Mouse (Mus musculus): ENCODE data around the gene S100pbp. TPM values are rescaled to one million over a fixed set of nuclear protein-coding genes. Genes with fewer than 3 reads are reported as not detected.

The S100pbp gene
- polyA plus RNA-seq, 1 experiment: 28.5 TPM

GRCm38 (mm10) chr4:129158549-129158948, 31.0 kb downstream of the S100pbp start:
- 61% methylated on average over 3 of the region's 3 CpGs for WGBS

GRCm38 (mm10) chr4:129157541-129157940, 32.0 kb downstream of the S100pbp start:
- no peak for TF ChIP-seq CTCF (IDR thresholded peaks at IDR 0.05; ENCODE audit: borderline replicate concordance, insufficient read depth, low read depth, low read length)
- TF ChIP-seq POLR2A (IDR thresholded peaks at IDR 0.05; ENCODE audit: borderline replicate concordance, insufficient read depth, low read length): no peak
- no peak overlapping the region for H3K4me3 ChIP-seq (replicated peaks; ENCODE audit: insufficient read depth, low read depth, low read length)
- DNase-seq: no peak
- no peaks in the 10 kb centered on the region for H3K27me3 ChIP-seq (ENCODE audit: control insufficient read depth, insufficient read depth, low read length)
- no peaks in the 10 kb centered on the region; the same call in none of the 2 replicates for H3K4me1 ChIP-seq (ENCODE audit: control insufficient read depth, insufficient read depth, low read length)
- no peak overlapping the region for H3K27ac ChIP-seq (ENCODE audit: insufficient read depth, low read length)
- 89% methylated on average over 5 of the region's 5 CpGs for WGBS

More at GRCm38 (mm10) chr4:129158549-129158948, 31.0 kb downstream of the S100pbp start:
- no peaks in the 10 kb centered on the region; the same call in none of the 2 replicates for H3K4me1 ChIP-seq (ENCODE audit: control insufficient read depth, insufficient read depth, low read length)
- no peaks in the 10 kb centered on the region for H3K27me3 ChIP-seq (ENCODE audit: control insufficient read depth, insufficient read depth, low read length)
- TF ChIP-seq POLR2A (IDR thresholded peaks at IDR 0.05; ENCODE audit: borderline replicate concordance, insufficient read depth, low read length) (no peak), CTCF (IDR thresholded peaks at IDR 0.05; ENCODE audit: borderline replicate concordance, insufficient read depth, low read depth, low read length) (no peak)
- no peak overlapping the region for H3K27ac ChIP-seq (ENCODE audit: insufficient read depth, low read length)
- DNase-seq: no peak
- H3K4me3 ChIP-seq (replicated peaks; ENCODE audit: insufficient read depth, low read depth, low read length): no peak overlapping the region

GRCm38 (mm10) chr4:129151276-129151811, 38.2 kb downstream of the S100pbp start:
- Histone ChIP-seq H3K27ac (ENCODE audit: insufficient read depth, low read length) (no peak overlapping the region), H3K27me3 (ENCODE audit: control insufficient read depth, insufficient read depth, low read length) (no peaks in the 10 kb centered on the region), H3K4me1 (ENCODE audit: control insufficient read depth, insufficient read depth, low read length) (peaks cover 3% of the 10 kb centered on the region; the same call in 1 of the 2 replicates), H3K4me3 (replicated peaks; ENCODE audit: insufficient read depth, low read depth, low read length) (no peak overlapping the region)
- TF ChIP-seq CTCF (IDR thresholded peaks at IDR 0.05; ENCODE audit: borderline replicate concordance, insufficient read depth, low read depth, low read length) (no peak), POLR2A (IDR thresholded peaks at IDR 0.05; ENCODE audit: borderline replicate concordance, insufficient read depth, low read length) (no peak)
- no peak for DNase-seq
- WGBS: 96% methylated on average over 4 of the region's 4 CpGs

- DNase-seq: no peak
- Histone ChIP-seq H3K27me3 (ENCODE audit: control insufficient read depth, insufficient read depth, low read length) (no peaks in the 10 kb centered on the region), H3K4me1 (ENCODE audit: control insufficient read depth, insufficient read depth, low read length) (peaks cover 13% of the 10 kb centered on the region), H3K27ac (ENCODE audit: insufficient read depth, low read length) (no peak overlapping the region), H3K4me3 (replicated peaks; ENCODE audit: insufficient read depth, low read depth, low read length) (no peak overlapping the region)
- 79% methylated on average over 1 of the region's 1 CpGs for WGBS
- TF ChIP-seq CTCF (IDR thresholded peaks at IDR 0.05; ENCODE audit: borderline replicate concordance, insufficient read depth, low read depth, low read length) (no peak), POLR2A (IDR thresholded peaks at IDR 0.05; ENCODE audit: borderline replicate concordance, insufficient read depth, low read length) (no peak)
Measured at GRCm38 (mm10) chr4:129149321-129149720, 40.2 kb downstream of the S100pbp start.

- H3K4me1 ChIP-seq (ENCODE audit: control insufficient read depth, insufficient read depth, low read length): peaks cover 30% of the 10 kb centered on the region
- no peak for TF ChIP-seq POLR2A (IDR thresholded peaks at IDR 0.05; ENCODE audit: borderline replicate concordance, insufficient read depth, low read length)
- no peak for TF ChIP-seq CTCF (IDR thresholded peaks at IDR 0.05; ENCODE audit: borderline replicate concordance, insufficient read depth, low read depth, low read length)
- H3K27me3 ChIP-seq (ENCODE audit: control insufficient read depth, insufficient read depth, low read length): no peaks in the 10 kb centered on the region
- WGBS: 96% methylated on average over 13 of the region's 13 CpGs
- no peak overlapping the region for H3K27ac ChIP-seq (ENCODE audit: insufficient read depth, low read length)
- no peak overlapping the region for H3K4me3 ChIP-seq (replicated peaks; ENCODE audit: insufficient read depth, low read depth, low read length)
- no peak for DNase-seq
Measured at GRCm38 (mm10) chr4:129147552-129148103, 41.9 kb downstream of the S100pbp start.

- DNase-seq: no peak
- H3K27ac ChIP-seq (ENCODE audit: insufficient read depth, low read length): no peak overlapping the region
- no peak overlapping the region for H3K4me3 ChIP-seq (replicated peaks; ENCODE audit: insufficient read depth, low read depth, low read length)
- H3K27me3 ChIP-seq (ENCODE audit: control insufficient read depth, insufficient read depth, low read length): no peaks in the 10 kb centered on the region
- H3K4me1 ChIP-seq (ENCODE audit: control insufficient read depth, insufficient read depth, low read length): peaks cover 42% of the 10 kb centered on the region
- 45% methylated on average over 2 of the region's 2 CpGs for WGBS
- no peak for TF ChIP-seq POLR2A (IDR thresholded peaks at IDR 0.05; ENCODE audit: borderline replicate concordance, insufficient read depth, low read length)
Measured at GRCm38 (mm10) chr4:129146392-129146791, 43.1 kb downstream of the S100pbp start.

GRCm38 (mm10) chr4:129145943-129146342, 43.6 kb downstream of the S100pbp start:
- WGBS: 31% methylated on average over 4 of the region's 4 CpGs
- no peak overlapping the region for H3K4me3 ChIP-seq (replicated peaks; ENCODE audit: insufficient read depth, low read depth, low read length)
- H3K27me3 ChIP-seq (ENCODE audit: control insufficient read depth, insufficient read depth, low read length): no peaks in the 10 kb centered on the region
- H3K4me1 ChIP-seq (ENCODE audit: control insufficient read depth, insufficient read depth, low read length): peaks cover 47% of the 10 kb centered on the region
- TF ChIP-seq POLR2A (IDR thresholded peaks at IDR 0.05; ENCODE audit: borderline replicate concordance, insufficient read depth, low read length) (no peak), CTCF (IDR thresholded peaks at IDR 0.05; ENCODE audit: borderline replicate concordance, insufficient read depth, low read depth, low read length) (no peak)
- DNase-seq: no peak
- H3K27ac ChIP-seq (ENCODE audit: insufficient read depth, low read length): no peak overlapping the region

- peaks cover 48% of the 10 kb centered on the region for H3K4me1 ChIP-seq (ENCODE audit: control insufficient read depth, insufficient read depth, low read length)
- H3K27ac ChIP-seq (ENCODE audit: insufficient read depth, low read length): peak overlapping the region; percentile 86; the same call in 1 of the 2 replicates
- H3K27me3 ChIP-seq (ENCODE audit: control insufficient read depth, insufficient read depth, low read length): no peaks in the 10 kb centered on the region
- DNase-seq: no peak
- 28% methylated on average over 4 of the region's 4 CpGs for WGBS
- TF ChIP-seq POLR2A (IDR thresholded peaks at IDR 0.05; ENCODE audit: borderline replicate concordance, insufficient read depth, low read length) (no peak), CTCF (IDR thresholded peaks at IDR 0.05; ENCODE audit: borderline replicate concordance, insufficient read depth, low read depth, low read length) (no peak)
- H3K4me3 ChIP-seq (replicated peaks; ENCODE audit: insufficient read depth, low read depth, low read length): no peak overlapping the region
Measured at GRCm38 (mm10) chr4:129145411-129145810, 44.1 kb downstream of the S100pbp start.
